Mouse (Mus musculus) liver, embryonic 14.5 days (tissue): ENCODE data around the gene Magi1. TPM values are rescaled to one million over a fixed set of nuclear protein-coding genes. Genes with fewer than 3 reads are reported as not detected.

Experiments
- ATAC-seq: fragments of 200-750 bp; cut with Nextera tagmentation; 2 replicates; pipeline ENCODE4 v1.8.0; 2017; ENCODE audit warnings: moderate number of reproducible peaks, mild to moderate bottlenecking, moderate library complexity; ENCODE audit not compliant: insufficient read depth
- DNase-seq, 3 experiments: peaks; one replicate each; pipeline ENCODE4 v3.0.0-alpha.2; 2012 to 2013; ENCODE audit warnings: low read depth in 3 of 3, low spot score in 3 of 3
- H3K27ac ChIP-seq: fragments of 300-500 bp; sonication (generic); 2 replicates; pipeline ENCODE4 v1.5.1; 2014; ENCODE audit warnings: moderate library complexity, mild to moderate bottlenecking, control low read depth, inconsistent platforms
- H3K27me3 ChIP-seq: fragments of 300-500 bp; sonication (generic); 2 replicates; pipeline ENCODE4 v1.6.1; 2014; ENCODE audit warnings: mild to moderate bottlenecking, low read length, moderate library complexity; ENCODE audit not compliant: control insufficient read depth, insufficient read depth
- H3K36me3 ChIP-seq: fragments of 300-500 bp; sonication (generic); replicated peaks from 2 replicates; pipeline ENCODE4 v1.6.1; 2014; ENCODE audit warnings: low read depth; ENCODE audit not compliant: control insufficient read depth, insufficient read depth
- H3K4me1 ChIP-seq, 2 experiments: fragments of 200-500 bp in 1 of 2; fragments of 300-500 bp in 1 of 2; sonication (generic) in 1 of 2; replicated peaks; 2 replicates each; pipeline ENCODE4 v1.6.1; 2012 to 2014; ENCODE audit warnings: antibody characterized with exemption in 1 of 2, inconsistent platforms in 1 of 2, low read length in 1 of 2; ENCODE audit not compliant: control insufficient read depth in 2 of 2, insufficient read depth in 2 of 2
- H3K4me2 ChIP-seq: fragments of 300-500 bp; sonication (generic); 2 replicates; pipeline ENCODE4 v1.6.1; 2014; ENCODE audit warnings: low read depth, mild to moderate bottlenecking, control low read depth, moderate library complexity
- H3K4me3 ChIP-seq, 2 experiments: fragments of 200-500 bp in 1 of 2; fragments of 300-500 bp in 1 of 2; sonication (generic) in 1 of 2; 2 replicates each; pipeline ENCODE4 v1.5.1; 2012 to 2014; ENCODE audit warnings: low read depth in 2 of 2, low read length in 2 of 2, mild to moderate bottlenecking in 2 of 2, control low read depth in 1 of 2, inconsistent platforms in 1 of 2, moderate library complexity in 1 of 2; ENCODE audit not compliant: insufficient read depth in 1 of 2
- H3K9ac ChIP-seq: fragments of 300-500 bp; sonication (generic); replicated peaks from 2 replicates; pipeline ENCODE4 v1.6.1; 2014; ENCODE audit warnings: mild to moderate bottlenecking, control low read depth, moderate library complexity
- H3K9me3 ChIP-seq: fragments of 300-500 bp; sonication (generic); 2 replicates; pipeline ENCODE4 v1.6.1; 2016; ENCODE audit warnings: low read length, mixed read lengths; ENCODE audit not compliant: control insufficient read depth
- CTCF ChIP-seq: IDR thresholded peaks from 2 replicates; pipeline ENCODE4 v1.5.1; 2016; ENCODE audit warnings: antibody characterized with exemption, low read depth, control low read depth
- EP300 ChIP-seq: IDR thresholded peaks from 2 replicates; pipeline ENCODE4 v1.6.1; 2016; ENCODE audit warnings: antibody characterized with exemption, low read depth
- WGBS: fragments of 180-500 bp; shearing (Covaris S2); extraction: QIAGEN DNeasy Blood & Tissue Kit; methylation state at CpG from one replicate; pipeline ENCODE4 v1.1.7; 2014; ENCODE audit not compliant: insufficient replicate concordance; 5-methylcytosine and 5-hydroxymethylcytosine counted together
- polyA plus RNA-seq, 2 experiments: library from polyadenylated mRNA; depleted of rRNA in 1 of 2; stranded (reverse) in 1 of 2; unstranded in 1 of 2; fragments of >200 nt; fragmentation: Nextera tagmentation in 1 of 2; extraction: Ambion mirVana in 1 of 2; gene quantifications; 2 replicates each; pipeline versions ENCODE4 v1.2.1 to v1.2.3; 2012 to 2014

The Magi1 gene
- polyA plus RNA-seq, 2 experiments, result 1.1 to 1.3 TPM

DNA sequence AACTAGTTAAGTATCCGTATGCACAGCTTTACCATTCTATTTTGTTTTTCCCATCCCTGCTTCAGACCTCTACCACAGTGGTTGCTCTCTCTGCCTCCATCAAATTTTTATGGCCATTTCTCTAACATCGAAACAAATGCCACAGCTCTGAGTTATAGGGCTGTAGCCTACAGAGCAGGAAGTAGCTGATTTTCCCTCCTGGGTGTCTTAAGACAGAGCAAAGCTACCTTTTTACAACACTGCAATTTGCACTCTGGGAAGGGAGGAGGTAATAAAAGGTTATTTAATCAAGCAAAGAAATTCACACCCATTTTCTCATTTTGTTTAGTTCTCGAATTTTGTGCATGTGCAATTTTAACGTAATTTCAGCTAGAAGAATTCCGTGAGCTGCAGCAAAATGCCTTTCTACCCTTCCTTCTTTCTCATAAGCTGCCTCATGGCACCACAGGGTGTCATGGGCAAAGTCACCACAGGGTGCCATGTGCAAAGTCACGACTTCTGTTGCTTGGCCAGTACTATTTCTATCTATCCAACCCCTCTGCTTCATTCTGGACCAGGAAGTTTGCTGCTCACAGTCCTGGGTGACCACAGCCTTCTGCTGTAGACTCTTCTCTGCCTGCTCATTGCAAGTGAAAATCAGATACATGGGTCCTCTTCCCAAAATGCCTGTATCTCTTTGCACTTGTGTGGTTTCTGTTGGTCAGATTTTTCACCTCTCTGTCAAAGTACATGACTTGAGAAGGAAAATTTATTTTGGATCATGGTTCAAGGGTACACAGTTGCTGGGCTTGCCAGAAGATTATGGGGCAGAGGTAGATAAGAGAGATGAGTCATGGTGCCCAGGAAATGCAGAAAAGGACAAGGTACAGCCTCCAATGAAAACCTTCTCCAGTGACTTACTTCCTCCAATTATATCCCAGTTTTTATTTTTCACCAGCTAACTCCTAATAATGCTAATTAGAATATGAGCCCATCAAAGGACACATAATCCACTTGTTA is 167.0 kb downstream of the Magi1 start:
- Histone ChIP-seq H3K9me3 (no peaks in the 10 kb centered on the region), H3K27ac (no peak overlapping the region)
- ATAC-seq, result no peak

DNA sequence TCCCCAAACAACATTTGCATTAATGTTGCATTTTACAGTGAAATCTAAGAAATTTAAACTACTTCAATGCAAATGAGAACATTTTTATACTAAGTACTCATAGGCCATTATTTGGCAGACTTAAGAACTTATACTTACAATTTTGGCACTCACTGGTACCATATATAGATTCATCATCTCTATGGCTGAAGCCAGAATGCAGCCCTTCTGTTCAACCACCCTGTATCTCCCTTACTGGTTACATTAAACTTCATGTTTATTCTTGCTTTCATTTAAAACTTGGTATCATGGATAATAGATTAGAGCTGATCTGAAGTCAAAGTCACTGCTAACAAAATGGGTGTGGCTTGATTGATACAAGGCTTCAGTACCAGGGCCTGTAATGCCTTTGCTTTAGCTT is 171.9 kb downstream of the Magi1 start:
- Histone ChIP-seq H3K9ac (no peak overlapping the region), H3K9me3 (no peaks in the 10 kb centered on the region), H3K4me3 (no peak overlapping the region), H3K4me2 (no peak overlapping the region), H3K4me1 (no peaks in the 10 kb centered on the region; a peak in 1 of 4 replicates), H3K27ac (no peak overlapping the region), H3K36me3 (no peaks in the 10 kb centered on the region), H3K27me3 (no peaks in the 10 kb centered on the region)
- DNase-seq (no peak), ATAC-seq (no peak)
- TF ChIP-seq CTCF, result no peak
- TF ChIP-seq EP300, result no peak

More for the DNA sequence above, 167.0 kb downstream of the Magi1 start:
- no peaks in the 10 kb centered on the region for H3K36me3 ChIP-seq
- no peak for DNase-seq
- H3K4me1 ChIP-seq, result no peaks in the 10 kb centered on the region; a peak in 1 of 4 replicates
- H3K4me3 ChIP-seq, result no peak overlapping the region
- TF ChIP-seq EP300 (no peak), CTCF (no peak)
- WGBS, result 54% methylated on average over 6 of the region's 6 CpGs
- H3K9ac ChIP-seq, result no peak overlapping the region
- no peaks in the 10 kb centered on the region for H3K27me3 ChIP-seq
- no peak overlapping the region for H3K4me2 ChIP-seq

DNA sequence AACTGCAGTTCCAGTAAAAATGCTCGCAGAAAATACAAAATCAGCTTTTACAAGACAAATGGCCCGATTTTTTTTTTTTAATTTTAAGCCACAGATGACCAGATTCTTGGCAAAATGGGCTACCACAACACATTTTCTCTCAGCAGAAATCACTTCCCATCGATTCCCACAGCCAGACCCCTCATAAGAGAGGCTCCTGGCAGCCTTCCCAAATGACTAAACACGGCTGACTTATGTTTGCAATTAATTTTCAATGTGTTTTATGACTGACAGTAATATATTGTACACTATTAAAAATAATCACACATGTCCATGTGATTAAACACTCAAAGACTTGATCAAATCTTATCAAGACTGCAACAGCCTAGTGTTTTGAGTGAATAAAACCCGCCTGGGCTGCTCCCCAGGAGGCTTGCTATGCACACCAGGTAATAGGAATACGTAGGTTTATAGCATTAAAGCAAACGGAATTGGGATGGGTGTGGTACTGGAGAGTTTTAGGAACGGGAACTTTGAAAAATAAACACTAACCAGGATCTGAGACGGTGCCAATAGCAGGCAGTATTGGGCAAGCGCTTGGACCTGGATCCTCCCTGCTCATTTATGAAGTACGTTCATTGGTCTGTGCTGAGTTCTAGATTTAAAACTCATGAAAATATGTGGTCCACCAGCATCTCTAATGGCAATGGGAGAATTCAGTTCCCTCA is 176.2 kb downstream of the Magi1 start:
- H3K4me3 ChIP-seq, result no peak overlapping the region
- no peaks in the 10 kb centered on the region for H3K9me3 ChIP-seq
- no peaks in the 10 kb centered on the region for H3K27me3 ChIP-seq
- DNase-seq, result no peak
- ATAC-seq, result no peak
- no peak for TF ChIP-seq EP300
- H3K36me3 ChIP-seq, result no peaks in the 10 kb centered on the region
- H3K9ac ChIP-seq, result no peak overlapping the region
- peaks cover 2 to 9% of the 10 kb centered on the region in 2 experiments; a peak in 3 of 4 replicates for H3K4me1 ChIP-seq
- WGBS, result 58% methylated on average over 11 of the region's 11 CpGs
- no peak overlapping the region for H3K27ac ChIP-seq
- H3K4me2 ChIP-seq, result no peak overlapping the region

DNA sequence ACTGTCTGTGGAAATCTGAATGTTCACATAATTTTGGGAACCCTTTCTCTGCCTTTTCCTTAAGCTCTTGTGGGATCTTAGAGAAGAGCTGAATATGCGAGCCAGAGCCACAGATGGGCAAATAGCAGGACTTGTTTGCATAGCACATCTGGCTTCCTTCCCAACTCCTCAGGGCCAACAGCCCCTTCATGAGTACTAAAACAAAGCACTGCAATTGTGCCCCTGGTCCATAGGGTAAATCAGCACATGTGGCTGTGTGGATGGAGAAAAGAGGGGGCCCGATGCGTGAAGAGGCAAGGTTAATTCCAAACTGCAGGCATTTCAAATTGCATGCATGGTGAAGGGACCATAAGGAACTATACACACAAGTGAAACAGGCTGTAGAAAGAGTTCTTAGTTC is 180.1 kb downstream of the Magi1 start:
- Histone ChIP-seq H3K9ac (no peak overlapping the region), H3K4me1 (peaks cover 2 to 9% of the 10 kb centered on the region in 2 experiments; a peak in 3 of 4 replicates), H3K4me3 (no peak overlapping the region), H3K36me3 (no peaks in the 10 kb centered on the region), H3K9me3 (no peaks in the 10 kb centered on the region), H3K27ac (no peak overlapping the region), H3K4me2 (no peak overlapping the region), H3K27me3 (no peaks in the 10 kb centered on the region)
- 65% methylated on average over 3 of the region's 3 CpGs for WGBS
- TF ChIP-seq CTCF (no peak), EP300 (no peak)
- no peak for DNase-seq
- no peak for ATAC-seq

- no peak overlapping the region for H3K9ac ChIP-seq
- DNase-seq, result no peak
- H3K27ac ChIP-seq, result no peak overlapping the region
- no peaks in the 10 kb centered on the region for H3K36me3 ChIP-seq
- H3K4me1 ChIP-seq, result peaks cover 2 to 13% of the 10 kb centered on the region in 2 experiments; a peak in 3 of 4 replicates
- no peak for ATAC-seq
- H3K4me2 ChIP-seq, result no peak overlapping the region
- 43% methylated on average over 5 of the region's 5 CpGs for WGBS
- H3K9me3 ChIP-seq, result no peaks in the 10 kb centered on the region
- TF ChIP-seq CTCF, result no peak
- TF ChIP-seq EP300, result no peak
- H3K4me3 ChIP-seq, result no peak overlapping the region
- H3K27me3 ChIP-seq, result no peaks in the 10 kb centered on the region
These were observed 182.5 kb downstream of the Magi1 start for GRCm38 (mm10) chr6:94101256-94101655.
